Mouse (Mus musculus): ENCODE results near the gene Yif1b. TPM values are rescaled to one million over a fixed set of nuclear protein-coding genes. Genes with fewer than 3 reads are reported as not detected.

Yif1b gene
- polyA plus RNA-seq, 1 experiment from 2014 or later = 85.8 TPM

GRCm38 (mm10) chr7:29282074-29282554 is 44.0 kb downstream of the Yif1b start:
- Histone ChIP-seq H3K27ac (peak overlapping the region; percentile 46), H3K4me3 (replicated peaks) (peak overlapping the region; percentile 57), H3K27me3 (replicated peaks) (0 out of 2 replicates have a peak, but pooled peaks cover 11% of the 10 kb centered on the region), H3K4me2 (peak overlapping the region; percentile 93), H3K36me3 (no peaks in the 10 kb centered on the region), H3K9ac (no peak overlapping the region; the same call in 1 of the 2 replicates), H3K9me3 (no peaks in the 10 kb centered on the region), H3K4me1 (peaks cover 8% of the 10 kb centered on the region; the same call in 1 of the 2 replicates)
- peak; percentile 36; the same call in 1 of the 2 replicates for ATAC-seq (ENCODE audit: insufficient read depth, low FRiP score, low read depth)
- WGBS = 9% methylated on average over 21 of the region's 21 CpGs

GRCm38 (mm10) chr7:29283876-29284275 is 45.7 kb downstream of the Yif1b start:
- H3K27me3 ChIP-seq (replicated peaks) = 0 out of 2 replicates have a peak, but pooled peaks cover 11% of the 10 kb centered on the region
- no peak overlapping the region for H3K27ac ChIP-seq
- H3K4me1 ChIP-seq = peaks cover 12% of the 10 kb centered on the region; the same call in 1 of the 2 replicates
- no peaks in the 10 kb centered on the region for H3K36me3 ChIP-seq
- WGBS = 79% methylated on average over 4 of the region's 4 CpGs
- no peak for ATAC-seq (ENCODE audit: insufficient read depth, low FRiP score, low read depth)
- no peaks in the 10 kb centered on the region for H3K9me3 ChIP-seq
- no peak overlapping the region for H3K9ac ChIP-seq
- H3K4me2 ChIP-seq = no peak overlapping the region
- no peak overlapping the region for H3K4me3 ChIP-seq (replicated peaks)

- H3K36me3 ChIP-seq = no peaks in the 10 kb centered on the region
- no peak for ATAC-seq (ENCODE audit: insufficient read depth, low FRiP score, low read depth)
- no peak overlapping the region for H3K4me2 ChIP-seq
- 75% methylated on average over 6 of the region's 6 CpGs for WGBS
- H3K27ac ChIP-seq = no peak overlapping the region
- H3K4me1 ChIP-seq = peaks cover 18% of the 10 kb centered on the region; the same call in 1 of the 2 replicates
- H3K4me3 ChIP-seq (replicated peaks) = no peak overlapping the region
- H3K9ac ChIP-seq = no peak overlapping the region
- H3K27me3 ChIP-seq (replicated peaks) = 0 out of 2 replicates have a peak, but pooled peaks cover 11% of the 10 kb centered on the region
- no peaks in the 10 kb centered on the region for H3K9me3 ChIP-seq
Measured at GRCm38 (mm10) chr7:29284523-29284922, 46.4 kb downstream of the Yif1b start.

- ATAC-seq (ENCODE audit: insufficient read depth, low FRiP score, low read depth) = no peak
- Histone ChIP-seq H3K9ac (no peak overlapping the region), H3K4me1 (peaks cover 33% of the 10 kb centered on the region), H3K27me3 (replicated peaks) (0 out of 2 replicates have a peak, but pooled peaks cover 3% of the 10 kb centered on the region), H3K4me2 (no peak overlapping the region), H3K4me3 (replicated peaks) (no peak overlapping the region), H3K36me3 (no peaks in the 10 kb centered on the region), H3K27ac (no peak overlapping the region), H3K9me3 (no peaks in the 10 kb centered on the region)
- WGBS = 88% methylated on average over 7 of the region's 7 CpGs
Measured at GRCm38 (mm10) chr7:29287481-29287880, 49.4 kb downstream of the Yif1b start.

- no peak overlapping the region for H3K27ac ChIP-seq
- H3K27me3 ChIP-seq (replicated peaks) = no peaks in the 10 kb centered on the region
- peaks cover 39% of the 10 kb centered on the region for H3K4me1 ChIP-seq
- H3K36me3 ChIP-seq = no peaks in the 10 kb centered on the region
- H3K9ac ChIP-seq = no peak overlapping the region
- H3K4me3 ChIP-seq (replicated peaks) = no peak overlapping the region
- no peak overlapping the region for H3K4me2 ChIP-seq
- peak; percentile 33 for ATAC-seq (ENCODE audit: insufficient read depth, low FRiP score, low read depth)
- 66% methylated on average over 2 of the region's 2 CpGs for WGBS
- no peaks in the 10 kb centered on the region for H3K9me3 ChIP-seq
Measured at GRCm38 (mm10) chr7:29288079-29288478, 50.0 kb downstream of the Yif1b start.

GRCm38 (mm10) chr7:29288942-29289638 is 51.0 kb downstream of the Yif1b start, which contains the start of gene Ppp1r14a:
Gene Ppp1r14a (plus strand): TSS chr7:29289308.
- H3K27ac ChIP-seq = peak within 1 kb of the TSS; percentile 87
- no peaks in the 10 kb centered on the region for H3K36me3 ChIP-seq
- H3K4me3 ChIP-seq (replicated peaks) = peak within 1 kb of the TSS; percentile 64
- WGBS = under 1% methylated on average over 59 of the region's 59 CpGs
- no peaks in the 10 kb centered on the region for H3K9me3 ChIP-seq
- H3K27me3 ChIP-seq (replicated peaks) = no peaks in the 10 kb centered on the region
- H3K4me1 ChIP-seq = peaks cover 47% of the 10 kb centered on the region
- peak within 1 kb of the TSS; percentile 61 for H3K9ac ChIP-seq
- peak within 1 kb of the TSS; percentile 94 for H3K4me2 ChIP-seq
- 0 out of 2 replicates have a peak, but pooled peaks have one; percentile 15 for ATAC-seq (ENCODE audit: insufficient read depth, low FRiP score, low read depth)

- H3K27me3 ChIP-seq (replicated peaks) = no peaks in the 10 kb centered on the region
- peak overlapping the region; percentile 64 for H3K4me3 ChIP-seq (replicated peaks)
- WGBS = 66% methylated on average over 6 of the region's 6 CpGs
- peaks cover 47% of the 10 kb centered on the region for H3K4me1 ChIP-seq
- ATAC-seq (ENCODE audit: insufficient read depth, low FRiP score, low read depth) = no peak
- H3K9ac ChIP-seq = peak overlapping the region; percentile 61; the same call in 1 of the 2 replicates
- H3K4me2 ChIP-seq = peak overlapping the region; percentile 94
- no peaks in the 10 kb centered on the region for H3K36me3 ChIP-seq
- peak overlapping the region; percentile 87 for H3K27ac ChIP-seq
- H3K9me3 ChIP-seq = no peaks in the 10 kb centered on the region
Measured at GRCm38 (mm10) chr7:29289856-29290255, 51.7 kb downstream of the Yif1b start.

GRCm38 (mm10) chr7:29290691-29291485 is 52.8 kb downstream of the Yif1b start:
- Histone ChIP-seq H3K9ac (no peak overlapping the region), H3K27me3 (replicated peaks) (no peaks in the 10 kb centered on the region), H3K4me3 (replicated peaks) (peak overlapping the region; percentile 64), H3K36me3 (no peaks in the 10 kb centered on the region), H3K4me2 (peak overlapping the region; percentile 94), H3K9me3 (no peaks in the 10 kb centered on the region), H3K27ac (peak overlapping the region; percentile 87), H3K4me1 (peaks cover 47% of the 10 kb centered on the region)
- WGBS = 39% methylated on average over 11 of the region's 11 CpGs
- ATAC-seq (ENCODE audit: insufficient read depth, low FRiP score, low read depth) = no peak

- H3K9ac ChIP-seq = no peak overlapping the region
- no peaks in the 10 kb centered on the region for H3K27me3 ChIP-seq (replicated peaks)
- WGBS = 20% methylated on average over 7 of the region's 7 CpGs
- H3K27ac ChIP-seq = peak overlapping the region; percentile 87
- ATAC-seq (ENCODE audit: insufficient read depth, low FRiP score, low read depth) = no peak
- H3K36me3 ChIP-seq = no peaks in the 10 kb centered on the region
- peak overlapping the region; percentile 64 for H3K4me3 ChIP-seq (replicated peaks)
- H3K4me2 ChIP-seq = peak overlapping the region; percentile 94
- H3K4me1 ChIP-seq = peaks cover 49% of the 10 kb centered on the region
- no peaks in the 10 kb centered on the region for H3K9me3 ChIP-seq
Measured at GRCm38 (mm10) chr7:29291616-29292457, 53.7 kb downstream of the Yif1b start.

- 25% methylated on average over 8 of the region's 8 CpGs for WGBS
- no peaks in the 10 kb centered on the region for H3K9me3 ChIP-seq
- ATAC-seq (ENCODE audit: insufficient read depth, low FRiP score, low read depth) = no peak
Measured at GRCm38 (mm10) chr7:29292458-29293098, 54.4 kb downstream of the Yif1b start.

More at GRCm38 (mm10) chr7:29292458-29293098, 54.4 kb downstream of the Yif1b start:
- H3K27ac ChIP-seq = peak overlapping the region; percentile 77
- H3K27me3 ChIP-seq (replicated peaks) = no peaks in the 10 kb centered on the region
- H3K9ac ChIP-seq = no peak overlapping the region
- peaks cover 49% of the 10 kb centered on the region for H3K4me1 ChIP-seq
- peak overlapping the region; percentile 34 for H3K4me2 ChIP-seq
- 0 out of 2 replicates have a peak overlapping the region, but pooled peaks have one; percentile 1 for H3K4me3 ChIP-seq (replicated peaks)
- no peaks in the 10 kb centered on the region for H3K36me3 ChIP-seq

Measured in stomach, embryonic 15.5 days (tissue).